Mouse (Mus musculus) erythroblast, embryonic 14.5 days (primary cell): ENCODE results near the gene Tprg.

Source experiments
- GATA1 ChIP-seq: IDR thresholded peaks from 2 replicates; pipeline ENCODE4 v1.6.1; 2012; ENCODE audit warnings: low read length, inconsistent platforms, mixed read lengths
- TAL1 ChIP-seq: IDR thresholded peaks from 3 replicates; pipeline ENCODE4 v1.6.1; 2012; ENCODE audit warnings: low read length, inconsistent platforms, mixed read lengths

- TF ChIP-seq TAL1 (no peak), GATA1 (no peak)
Measured at GRCm38 (mm10) chr16:25248889-25249288, 37.7 kb upstream of the Tprg start.
